Mouse (Mus musculus) induced T-regulatory cell, adult 2 months (primary cell): ENCODE measurements around the gene Olfr460.
"Not testable (repeated sequence)": the region's sequence is repeated elsewhere in the genome, so short reads cannot be mapped to it uniquely, and the experiment has no call there.

Experiments used
- DNase-seq: peaks from one replicate; pipeline ENCODE4 v3.0.0-alpha.2; 2012; ENCODE audit warnings: low read depth

Gene Olfr460

DNA sequence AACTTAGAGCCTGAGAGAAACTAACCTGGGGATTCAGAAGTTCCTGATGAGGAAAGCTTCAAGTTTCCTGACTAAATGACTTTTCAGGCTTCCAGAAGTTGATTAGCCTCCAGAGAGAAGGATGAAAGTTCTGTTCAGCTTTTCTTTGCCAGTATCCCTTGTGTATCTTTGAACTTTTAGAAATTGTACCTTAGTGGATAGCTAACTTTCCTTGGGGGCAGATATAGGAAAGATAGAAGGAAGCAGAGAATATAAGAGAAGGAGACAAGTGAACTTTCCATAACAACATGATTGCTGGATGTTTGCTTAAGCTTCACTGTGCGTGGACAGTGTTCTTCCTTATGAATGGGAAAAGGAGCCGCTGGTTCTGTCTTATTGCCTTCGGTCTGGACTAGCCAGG lies at the start of gene Olfr460:
Gene Olfr460, plus strand, starts transcription at position 301 of the 400 bp plus-strand sequence.
- DNase-seq: no peak

DNA sequence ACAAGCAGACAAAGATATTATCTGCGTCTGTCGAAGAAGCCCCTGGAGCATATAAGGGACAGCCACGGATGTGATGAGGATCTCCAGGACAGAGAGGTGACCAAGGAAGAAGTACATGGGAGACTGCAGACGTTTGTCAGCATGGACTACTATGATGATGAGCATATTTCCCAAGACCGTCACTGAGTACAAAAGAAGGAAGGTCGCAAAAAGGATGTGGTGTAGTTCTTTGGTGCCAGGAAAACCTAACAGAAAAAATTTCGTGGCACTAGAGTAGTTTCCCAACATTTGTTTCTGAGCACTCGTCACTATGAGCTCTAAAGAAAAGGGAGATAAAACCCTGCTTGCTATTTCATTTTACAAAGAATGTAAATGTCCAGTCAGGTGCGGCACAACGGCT lies 24.6 kb upstream of the Olfr460 start:
- DNase-seq: no peak

DNA sequence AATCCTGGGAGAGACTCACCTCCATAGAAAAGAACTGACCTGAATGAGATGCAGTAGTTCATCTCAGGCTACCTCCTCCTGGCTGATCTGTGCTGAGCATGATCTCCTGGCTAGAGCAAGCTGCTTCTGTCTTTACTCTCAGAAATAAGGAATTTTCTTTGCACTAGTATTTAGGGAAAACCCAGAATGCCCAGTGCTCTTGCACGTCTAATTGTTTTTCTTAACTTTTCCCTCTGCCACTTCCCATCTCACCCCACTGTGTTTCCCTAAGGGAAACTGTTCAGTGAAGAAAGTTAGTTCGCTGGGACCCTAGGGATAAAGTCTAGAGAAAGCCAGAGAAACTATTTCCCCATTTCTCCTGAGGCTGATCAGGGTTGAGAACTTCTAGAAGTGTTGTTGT lies 14.3 kb upstream of the Olfr460 start, which contains the start of gene Olfr461:
Gene Olfr461, minus strand, starts transcription at position 101 of the 400 bp plus-strand sequence.
- no peak for DNase-seq

- no peak for DNase-seq
These were observed 4.3 kb downstream of the Olfr460 start for GRCm38 (mm10) chr6:40573618-40574017.

DNA sequence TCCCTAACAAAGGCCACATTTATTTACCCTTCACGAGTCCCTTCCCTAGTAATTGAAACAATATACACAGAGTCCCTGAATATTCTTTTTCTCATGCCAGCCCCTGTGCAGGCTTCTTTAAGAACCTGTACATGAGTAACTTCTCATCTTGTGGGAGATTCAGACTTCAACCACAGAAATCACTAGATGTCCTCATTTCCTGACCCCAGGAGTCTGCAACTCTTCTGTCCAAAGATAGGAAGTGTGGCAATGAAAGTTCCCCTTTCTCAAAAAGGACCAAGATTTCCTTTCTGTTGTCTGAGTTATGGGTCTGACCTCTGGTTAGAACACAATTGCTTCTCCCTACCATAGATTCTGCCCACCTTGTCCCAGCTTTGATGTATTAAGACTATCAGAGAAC lies 7.0 kb downstream of the Olfr460 start:
- no peak for DNase-seq

GRCm38 (mm10) chr6:40584336-40584735 lies 15.0 kb downstream of the Olfr460 start:
- DNase-seq: no peak

GRCm38 (mm10) chr6:40585645-40586044 lies 16.4 kb downstream of the Olfr460 start, which contains the start of gene Clec5a:
Gene Clec5a (minus strand): TSS chr6:40585821.
- DNase-seq: no peak

GRCm38 (mm10) chr6:40588346-40588745 lies 19.1 kb downstream of the Olfr460 start:
- DNase-seq: no peak

GRCm38 (mm10) chr6:40594804-40595550 lies 25.7 kb downstream of the Olfr460 start:
- no peak for DNase-seq

DNA sequence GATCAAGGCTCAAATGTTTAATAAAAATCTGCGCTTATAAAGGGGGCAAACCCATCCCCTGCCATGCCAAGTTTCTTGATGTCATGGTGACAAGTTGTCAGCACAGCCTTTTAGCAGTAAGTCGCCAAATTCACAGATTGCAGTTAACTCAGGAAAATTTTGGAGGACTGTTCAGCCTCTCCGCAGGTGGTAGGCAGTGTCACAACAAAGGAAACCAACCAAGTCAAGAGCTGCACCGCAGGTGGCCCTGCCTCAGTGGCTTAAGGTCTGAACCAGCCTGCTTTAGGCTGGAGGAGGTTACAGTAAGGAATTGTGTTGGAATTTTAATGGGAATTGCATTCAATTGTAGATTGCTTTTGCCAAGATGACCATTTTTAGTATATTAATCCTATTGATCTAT lies 29.3 kb downstream of the Olfr460 start:
- DNase-seq: not testable (repeated sequence)

- DNase-seq: no peak
These were observed 38.1 kb downstream of the Olfr460 start for GRCm38 (mm10) chr6:40607431-40607830.

DNA sequence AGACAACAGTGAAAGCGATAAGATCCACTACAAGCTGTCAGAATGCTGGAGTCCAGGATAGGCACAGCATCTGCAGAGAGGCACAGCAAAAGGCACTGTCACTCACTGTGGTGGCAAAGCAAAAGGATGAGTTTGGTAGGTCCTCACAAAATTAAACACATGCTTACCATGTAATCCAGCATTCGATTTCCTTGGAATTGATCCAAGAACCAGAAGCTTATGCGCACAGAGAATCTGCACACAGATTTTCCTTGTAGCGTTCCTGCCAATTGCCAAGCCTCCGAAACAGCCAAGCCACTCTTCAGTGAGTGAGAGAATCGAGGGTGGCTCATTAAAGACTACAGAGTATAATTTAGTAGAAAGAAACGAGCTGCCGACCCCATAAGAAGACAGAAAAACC lies 41.0 kb downstream of the Olfr460 start:
- no peak for DNase-seq

- no peak for DNase-seq
These were observed 44.1 kb downstream of the Olfr460 start, which contains the start of gene Tas2r138 for GRCm38 (mm10) chr6:40613260-40613852. Gene Tas2r138 (minus strand): TSS chr6:40613310.

DNA sequence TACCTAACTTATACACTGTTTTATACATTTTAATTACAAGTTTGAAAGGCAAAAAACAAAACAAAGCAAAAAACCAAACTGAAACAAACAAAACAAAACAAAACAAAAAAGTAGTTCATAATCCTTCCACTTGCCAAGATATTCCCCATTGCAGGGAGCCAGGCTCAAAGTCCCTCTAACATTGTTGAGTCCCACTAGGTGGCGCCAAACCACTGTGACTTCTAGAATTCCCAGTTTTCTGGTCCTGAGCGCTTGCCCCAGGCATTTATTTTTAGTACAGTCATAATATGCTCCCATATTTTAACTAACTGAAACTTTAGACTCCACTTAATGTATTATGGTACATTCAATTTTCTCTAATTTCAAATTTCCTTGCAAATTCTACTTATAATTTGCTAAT lies 48.7 kb downstream of the Olfr460 start:
- peak; percentile 50 for DNase-seq
